Mouse (Mus musculus): ENCODE results near the gene Slc6a3. TPM values are rescaled to one million over a fixed set of nuclear protein-coding genes. Genes with fewer than 3 reads are reported as not detected.

Slc6a3 gene
- not detected in 2 replicates for total RNA-seq (2023)

GRCm38 (mm10) chr13:73536403-73536821, at the start of gene Slc6a3:
Gene Slc6a3, plus strand, starts transcription at chr13:73536747.

GRCm38 (mm10) chr13:73603522-73604155, 67.1 kb downstream of the Slc6a3 start, which contains the start of gene Clptm1l:
Gene Clptm1l, plus strand, starts transcription at chr13:73604006.

GRCm38 (mm10) chr13:73626745-73627549, 90.4 kb downstream of the Slc6a3 start, which contains the start of gene Tert:
Gene Tert, plus strand, starts transcription at chr13:73626911.

Other genes with a start within 250 kb of the Slc6a3 start
- 15.0 and 16.8 TPM in 2 replicates for gene Mrpl36, start 208.2 kb upstream of the Slc6a3 start, total RNA-seq (2023)
- gene Ndufs6, start 208.2 kb upstream of the Slc6a3 start, total RNA-seq (2023), result 49.8 and 55.3 TPM in 2 replicates
- gene Lpcat1, start 69.5 kb upstream of the Slc6a3 start, total RNA-seq (2023), result 32.8 and 45.0 TPM in 2 replicates
- 81.2 and 92.4 TPM in 2 replicates for gene Clptm1l, start 67.3 kb downstream of the Slc6a3 start, total RNA-seq (2023)
- gene Tert, start 90.2 kb downstream of the Slc6a3 start, total RNA-seq (2023), result 0.16 and 0.23 TPM in 2 replicates
- gene Slc6a18, start 141.3 kb downstream of the Slc6a3 start, total RNA-seq (2023), result not detected in 2 replicates
- 0.09 TPM in 1 of 2 replicates, not detected in the other for gene Slc6a19, start 168.1 kb downstream of the Slc6a3 start, total RNA-seq (2023)
- gene Slc12a7, start 196.3 kb downstream of the Slc6a3 start, total RNA-seq (2023), result 2.5 and 2.8 TPM in 2 replicates

Measured in neutrophil, adult 65 days (primary cell).